Mouse (Mus musculus): Measurements from ENCODE around the gene Igf1.

GRCm38 (mm10) chr10:87869691-87870090, 11.6 kb downstream of the Igf1 start:
- TF ChIP-seq POLR2A (IDR thresholded peaks at IDR 0.05; ENCODE audit: borderline replicate concordance, extremely low read depth, insufficient read depth, insufficient read length, poor library complexity, severe bottlenecking) (no peak), CTCF (IDR thresholded peaks at IDR 0.05; ENCODE audit: borderline replicate concordance, extremely low read depth, insufficient read depth, insufficient read length) (no peak)
